Mouse (Mus musculus) kidney, adult 11 months (tissue): ENCODE results near the gene Tyms.
"Not testable (repeated sequence)": the region's sequence is repeated elsewhere in the genome, so short reads cannot be mapped to it uniquely, and the experiment has no call there.

Experiments used
- DNase-seq: peaks from one replicate; pipeline ENCODE4 v3.0.0; 2022

Tyms gene

GRCm38 (mm10) chr5:30098260-30098659 is 24.8 kb upstream of the Tyms start:
- no peak for DNase-seq

GRCm38 (mm10) chr5:30095731-30096130 is 22.3 kb upstream of the Tyms start:
- DNase-seq, result no peak

- DNase-seq, result no peak
These were observed 21.0 kb upstream of the Tyms start for GRCm38 (mm10) chr5:30094399-30094798.

- DNase-seq, result no peak
These were observed 19.3 kb upstream of the Tyms start for GRCm38 (mm10) chr5:30092701-30093100.

GRCm38 (mm10) chr5:30072377-30072776 is 1.0 kb downstream of the Tyms start:
- DNase-seq, result no peak

GRCm38 (mm10) chr5:30071677-30072076 is 1.7 kb downstream of the Tyms start:
- DNase-seq, result no peak

- no peak for DNase-seq
These were observed 5.7 kb downstream of the Tyms start for GRCm38 (mm10) chr5:30067726-30068125.

- not testable (repeated sequence) for DNase-seq
These were observed 13.8 kb downstream of the Tyms start for GRCm38 (mm10) chr5:30059607-30060006.

- DNase-seq, result no peak
These were observed 15.1 kb downstream of the Tyms start for GRCm38 (mm10) chr5:30058216-30058731.

GRCm38 (mm10) chr5:30039841-30040240 is 33.6 kb downstream of the Tyms start:
- not testable (repeated sequence) for DNase-seq

GRCm38 (mm10) chr5:30039324-30039723 is 34.1 kb downstream of the Tyms start:
- DNase-seq, result not testable (repeated sequence)

GRCm38 (mm10) chr5:30037111-30037510 is 36.3 kb downstream of the Tyms start:
- DNase-seq, result not testable (repeated sequence)

GRCm38 (mm10) chr5:30035862-30036261 is 37.6 kb downstream of the Tyms start:
- DNase-seq, result not testable (repeated sequence)

GRCm38 (mm10) chr5:30014580-30014979 is 58.8 kb downstream of the Tyms start:
- DNase-seq, result no peak

GRCm38 (mm10) chr5:30012726-30013503 is 60.5 kb downstream of the Tyms start, which contains the start of gene Il6:
Gene Il6, plus strand, starts transcription at chr5:30013114.
- peak; percentile 59 for DNase-seq
